Mouse (Mus musculus) adrenal gland, adult 2 months (tissue): ENCODE data around the gene Meis3. TPM values are rescaled to one million over a fixed set of nuclear protein-coding genes. Genes with fewer than 3 reads are reported as not detected.

Experiments
- DNase-seq: peaks from one replicate; pipeline ENCODE4 v3.0.0; 2021
- long read RNA-seq: library from polyadenylated mRNA; stranded (forward); transcript quantifications from one replicate; pipeline ENCODE4 v2.0.0, GENCODE M21; 2021
- polyA plus RNA-seq: library from polyadenylated mRNA; depleted of rRNA; stranded (reverse); fragments of >200 nt; gene quantifications from 2 replicates; pipeline ENCODE4 v1.2.3, GENCODE M21; 2012; rRNA removed
- total RNA-seq, 2 experiments: library from RNA; stranded (reverse); gene quantifications; 2 replicates each; pipeline ENCODE4 v1.2.3; 2021

The Meis3 gene
- total RNA-seq (10 to 100 TPM; 11.5 to 13.8 TPM), polyA plus RNA-seq (59.3 and 60.9 TPM in 2 replicates)
- long read RNA-seq, transcript Meis3-201 (13 exons, 1,731 nt), result major isoform, 7 of 16 reads
- long read RNA-seq, partial matches to known transcripts, result 0 of 16 reads
- long read RNA-seq, other reads (novel, unspliced or antisense), result 7 of 16 reads

GRCm38 (mm10) chr7:16174597-16175541 is at the start of gene Meis3:
Gene Meis3 (plus strand): TSS chr7:16175090.
- DNase-seq, result peak; percentile 64

GRCm38 (mm10) chr7:16125829-16126228 is 49.1 kb upstream of the Meis3 start:
- DNase-seq, result no peak

- DNase-seq, result no peak
These were observed 46.5 kb upstream of the Meis3 start for GRCm38 (mm10) chr7:16128344-16128743.

- DNase-seq, result no peak
These were observed 46.0 kb upstream of the Meis3 start for GRCm38 (mm10) chr7:16128899-16129298.

- DNase-seq, result peak; percentile 70
These were observed 45.5 kb upstream of the Meis3 start, which contains the start of gene Slc8a2 for GRCm38 (mm10) chr7:16129421-16129845. Gene Slc8a2 (plus strand): TSS chr7:16129826.

- no peak for DNase-seq
These were observed 44.8 kb upstream of the Meis3 start for GRCm38 (mm10) chr7:16129846-16130691.

GRCm38 (mm10) chr7:16130956-16131634 is 43.8 kb upstream of the Meis3 start:
- no peak for DNase-seq

GRCm38 (mm10) chr7:16132161-16132581 is 42.7 kb upstream of the Meis3 start:
- DNase-seq, result no peak

- DNase-seq, result no peak
These were observed 42.0 kb upstream of the Meis3 start for GRCm38 (mm10) chr7:16132926-16133325.

GRCm38 (mm10) chr7:16133691-16134090 is 41.2 kb upstream of the Meis3 start:
- DNase-seq, result no peak

GRCm38 (mm10) chr7:16134951-16135392 is 39.9 kb upstream of the Meis3 start:
- DNase-seq, result no peak

GRCm38 (mm10) chr7:16146489-16147410 is 28.1 kb upstream of the Meis3 start:
- DNase-seq, result no peak

- peak; percentile 57 for DNase-seq
These were observed 27.2 kb upstream of the Meis3 start for GRCm38 (mm10) chr7:16147643-16148042.

GRCm38 (mm10) chr7:16149241-16149640 is 25.6 kb upstream of the Meis3 start:
- DNase-seq, result no peak

- no peak for DNase-seq
These were observed 24.4 kb upstream of the Meis3 start for GRCm38 (mm10) chr7:16150191-16151145.

GRCm38 (mm10) chr7:16153522-16153921 is 21.4 kb upstream of the Meis3 start:
- DNase-seq, result peak; percentile 25

GRCm38 (mm10) chr7:16155132-16155872 is 19.6 kb upstream of the Meis3 start:
- peak; percentile 20 for DNase-seq

GRCm38 (mm10) chr7:16156105-16156714 is 18.7 kb upstream of the Meis3 start:
- no peak for DNase-seq
